Mouse (Mus musculus) testis, adult 2 months (tissue): ENCODE results near the gene Spata48.

ENCODE experiments used
- CTCF ChIP-seq: fragments of 200-500 bp; IDR thresholded peaks from 2 replicates; pipeline ENCODE4 v1.5.1; 2012; ENCODE audit warnings: low read depth, mild to moderate bottlenecking, inconsistent platforms, low read length, moderate library complexity; ENCODE audit not compliant: control insufficient read depth, insufficient read depth, insufficient replicate concordance
- POLR2A ChIP-seq: fragments of 200-500 bp; IDR thresholded peaks from 2 replicates; pipeline ENCODE4 v1.6.1; 2012; ENCODE audit warnings: low read depth, mild to moderate bottlenecking, inconsistent platforms, low read length, moderate library complexity; ENCODE audit not compliant: control insufficient read depth

DNA sequence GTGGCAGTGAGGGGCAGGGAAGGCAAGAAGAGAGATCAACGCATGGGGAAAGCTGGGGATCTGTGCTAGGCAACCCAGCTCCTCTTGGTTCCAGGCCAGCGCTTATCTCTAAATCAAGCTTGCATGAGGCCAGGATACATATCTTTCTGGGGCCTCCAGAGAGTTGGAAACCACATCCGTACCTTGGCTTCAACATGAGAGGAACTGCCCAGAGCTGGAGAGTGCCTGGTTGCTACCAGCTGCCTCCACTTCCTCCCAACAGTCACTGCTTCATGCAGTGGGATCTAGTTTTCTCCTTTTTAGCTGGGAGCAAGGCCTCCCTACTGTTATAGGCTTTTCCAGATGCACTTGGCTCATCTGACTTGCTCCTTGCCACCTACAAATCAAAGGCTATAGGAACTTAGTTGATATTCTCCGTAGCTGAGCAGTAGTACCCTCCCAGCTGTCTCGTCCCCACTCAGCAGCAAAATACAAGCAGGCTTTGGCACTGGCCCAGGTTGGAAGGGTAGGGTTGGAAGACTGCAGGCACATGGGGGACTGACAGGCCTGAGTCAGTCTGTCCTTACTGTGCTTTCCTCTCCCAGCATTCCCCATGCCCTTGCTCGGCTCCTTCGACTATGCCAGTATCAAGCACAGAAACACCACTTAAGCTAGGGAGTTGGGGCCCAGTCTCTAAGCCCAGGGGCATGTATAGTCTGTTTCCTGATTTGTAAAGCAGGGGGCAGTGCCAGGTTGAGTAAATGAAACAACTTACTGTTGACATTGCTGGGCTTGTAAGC lies 102.6 kb downstream of the Spata48 start:
- TF ChIP-seq POLR2A (no peak), CTCF (no peak)
